19 mouse cellular contexts compared by ENCODE assay signal in the genomic region with DNA sequence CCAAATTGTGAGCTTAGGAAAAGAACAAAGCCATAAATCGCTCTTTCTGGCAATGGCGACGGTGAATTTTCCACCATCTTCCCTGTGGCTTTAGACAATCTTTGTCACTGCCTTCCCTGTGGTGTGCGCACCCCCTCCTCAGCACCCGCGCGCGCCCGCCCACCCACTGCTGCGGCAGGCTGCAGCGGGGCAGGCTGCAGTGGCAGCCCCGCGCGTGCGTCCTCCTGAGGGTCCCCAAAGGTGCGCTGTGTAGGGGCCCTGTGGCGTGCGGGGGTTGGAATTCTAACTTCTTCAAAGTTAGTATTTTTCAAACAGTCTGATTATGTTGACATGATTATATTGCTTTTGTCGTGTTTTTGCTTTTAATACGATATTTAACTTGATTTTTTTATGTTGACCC.
DNase-seq lines count a peak whose midpoint lies in the region; ATAC-seq lines count a peak whose summit lies in the region.
"Had no signal": no experiment of that assay in that cellular context is flagged by ENCODE, and none has a peak within 500 bp of the region (broad histone marks: within the 10 kb centered on the region; RNA-seq: fewer than 3 reads in every experiment).

No protein-coding gene starts in this region.

- H3K9ac ChIP-seq in forebrain, embryonic 14.5 days (ENCODE audit: low read length) = no peak overlapping the region
- no peak overlapping the region for H3K9ac ChIP-seq in heart, embryonic 16.5 days (ENCODE audit: low read length)
- H3K9ac ChIP-seq in limb, embryonic 12.5 days (replicated peaks) = no peak overlapping the region
- H3K9ac ChIP-seq: liver, postnatal 0 days had no signal

- no peak overlapping the region for H3K4me3 ChIP-seq in forebrain, embryonic 14.5 days (ENCODE audit: low read depth, low read length)
- no peak overlapping the region for H3K4me3 ChIP-seq in forebrain, embryonic 10.5 days
- peak overlapping the region; percentile 16; the same call in 1 of the 2 replicates for H3K4me3 ChIP-seq in heart, embryonic 16.5 days (ENCODE audit: low read length)
- no peak overlapping the region for H3K4me3 ChIP-seq in limb, embryonic 12.5 days (replicated peaks)
- H3K4me3 ChIP-seq in limb, embryonic 10.5 days = no peak overlapping the region
- H3K4me3 ChIP-seq: megakaryocyte, embryonic 14.5 days had no signal

- H3K4me1 ChIP-seq in forebrain, embryonic 14.5 days (ENCODE audit: control insufficient read depth, insufficient read depth, low read length) = no peaks in the 10 kb centered on the region
- H3K4me1 ChIP-seq in forebrain, embryonic 10.5 days = no peaks in the 10 kb centered on the region
- no peaks in the 10 kb centered on the region for H3K4me1 ChIP-seq in heart, embryonic 16.5 days (ENCODE audit: control insufficient read depth, insufficient read depth, low read length)
- no peaks in the 10 kb centered on the region for H3K4me1 ChIP-seq in limb, embryonic 12.5 days (replicated peaks)
- no peaks in the 10 kb centered on the region for H3K4me1 ChIP-seq in limb, embryonic 10.5 days
- H3K4me1 ChIP-seq: megakaryocyte, embryonic 14.5 days had no signal

- H3K4me2 ChIP-seq in forebrain, embryonic 14.5 days (ENCODE audit: low read length) = no peak overlapping the region
- peak overlapping the region; percentile 32; the same call in 1 of the 2 replicates for H3K4me2 ChIP-seq in heart, embryonic 16.5 days (ENCODE audit: low read depth, low read length)
- H3K4me2 ChIP-seq in limb, embryonic 12.5 days = peak overlapping the region; percentile 26; the same call in 1 of the 2 replicates

- 0 out of 2 replicates have a peak, but pooled peaks have one; percentile 46 for ATAC-seq in forebrain, embryonic 14.5 days
- ATAC-seq in heart, embryonic 16.5 days (replicated peaks; ENCODE audit: extremely low read depth, insufficient read depth, low FRiP score) = no peak
- no peak for ATAC-seq in limb, embryonic 12.5 days (ENCODE audit: insufficient number of reproducible peaks, insufficient read depth, low FRiP score, low TSS enrichment, low read depth)
- ATAC-seq: liver, postnatal 0 days had no signal

- no peak for DNase-seq in forebrain, embryonic 14.5 days (ENCODE audit: low spot score)
- no peak for DNase-seq in forebrain, embryonic 10.5 days (ENCODE audit: extremely low spot score, low spot score)
- DNase-seq in heart, postnatal 10 days = no peak
- no peak for DNase-seq in limb, embryonic 10.5 days (ENCODE audit: low spot score)
- peak; percentile 10 for DNase-seq in ZHBTc4 (ENCODE audit: low read depth, low spot score)
- no peak for DNase-seq in layer of hippocampus, adult 8-10 months (ENCODE audit: low spot score in 2 of 2)
- DNase-seq: adrenal gland, postnatal 10 days; cerebellum, adult 11 months; cerebellum, postnatal 25 days; kidney, adult 11 months; kidney, postnatal 25 days; liver; liver, postnatal 0 days; lung, postnatal 14 days; spleen, adult 18-20 months had no signal

- no peaks in the 10 kb centered on the region for H3K36me3 ChIP-seq in forebrain, embryonic 14.5 days (ENCODE audit: control insufficient read depth, insufficient read depth, low read length)
- no peaks in the 10 kb centered on the region for H3K36me3 ChIP-seq in forebrain, embryonic 10.5 days (replicated peaks)
- no peaks in the 10 kb centered on the region for H3K36me3 ChIP-seq in heart, embryonic 16.5 days (ENCODE audit: control insufficient read depth, insufficient read depth)
- no peaks in the 10 kb centered on the region for H3K36me3 ChIP-seq in limb, embryonic 12.5 days
- H3K36me3 ChIP-seq in limb, embryonic 10.5 days = no peaks in the 10 kb centered on the region

- 73% methylated on average over 20 of the region's 20 CpGs for WGBS in forebrain, embryonic 14.5 days
- WGBS in forebrain, embryonic 10.5 days = 63% methylated on average over 20 of the region's 20 CpGs
- WGBS in heart, embryonic 16.5 days = 48% methylated on average over 20 of the region's 20 CpGs
- 53% methylated on average over 20 of the region's 20 CpGs for WGBS in limb, embryonic 12.5 days
- 65% methylated on average over 20 of the region's 20 CpGs for WGBS in limb, embryonic 10.5 days

- H3K27me3 ChIP-seq in forebrain, embryonic 14.5 days (replicated peaks; ENCODE audit: control insufficient read depth, insufficient read depth, low read length) = no peaks in the 10 kb centered on the region
- H3K27me3 ChIP-seq in forebrain, embryonic 10.5 days (ENCODE audit: poor library complexity, severe bottlenecking) = no peaks in the 10 kb centered on the region
- no peaks in the 10 kb centered on the region for H3K27me3 ChIP-seq in heart, embryonic 16.5 days (ENCODE audit: control insufficient read depth, insufficient read depth, low read length)
- H3K27me3 ChIP-seq in limb, embryonic 12.5 days = no peaks in the 10 kb centered on the region
- no peaks in the 10 kb centered on the region for H3K27me3 ChIP-seq in limb, embryonic 10.5 days (ENCODE audit: low read depth, poor library complexity, severe bottlenecking)
- H3K27me3 ChIP-seq: CH12.LX; megakaryocyte, embryonic 14.5 days had no signal

- no peak overlapping the region for H3K27ac ChIP-seq in forebrain, embryonic 14.5 days (ENCODE audit: low read depth, low read length)
- no peak overlapping the region for H3K27ac ChIP-seq in forebrain, embryonic 10.5 days
- H3K27ac ChIP-seq in heart, embryonic 16.5 days (ENCODE audit: low read length) = no peak overlapping the region
- H3K27ac ChIP-seq in limb, embryonic 12.5 days = no peak overlapping the region
- H3K27ac ChIP-seq in limb, embryonic 10.5 days = no peak overlapping the region

- no peaks in the 10 kb centered on the region for H3K9me3 ChIP-seq in forebrain, embryonic 14.5 days (replicated peaks; ENCODE audit: control insufficient read depth, low read length)
- no peaks in the 10 kb centered on the region for H3K9me3 ChIP-seq in forebrain, embryonic 10.5 days
- H3K9me3 ChIP-seq in heart, embryonic 16.5 days (replicated peaks; ENCODE audit: control insufficient read depth, low read length) = no peaks in the 10 kb centered on the region
- H3K9me3 ChIP-seq in limb, embryonic 12.5 days = no peaks in the 10 kb centered on the region
- H3K9me3 ChIP-seq in limb, embryonic 10.5 days (replicated peaks) = no peaks in the 10 kb centered on the region
- H3K9me3 ChIP-seq: megakaryocyte, embryonic 14.5 days had no signal

- intact Hi-C loops in heart, postnatal 10 days (cut with DNase I) = no loop called here
